Mouse (Mus musculus) intestine, postnatal 0 days (tissue): ENCODE results near the gene Ift27. TPM values are rescaled to one million over a fixed set of nuclear protein-coding genes. Genes with fewer than 3 reads are reported as not detected.

Experiments used
- ATAC-seq: fragments of 200-750 bp; cut with Nextera tagmentation; 2 replicates; pipeline ENCODE4 v1.8.0; 2017; ENCODE audit warnings: mild to moderate bottlenecking, moderate TSS enrichment, moderate library complexity
- H3K27ac ChIP-seq: fragments of 300-500 bp; sonication (generic); 2 replicates; pipeline ENCODE4 v1.5.1; 2014; ENCODE audit warnings: mild to moderate bottlenecking, low read depth, low read length, moderate library complexity
- H3K27me3 ChIP-seq: fragments of 300-500 bp; sonication (generic); replicated peaks from 2 replicates; pipeline ENCODE4 v1.6.1; 2014; ENCODE audit warnings: low read length, mixed read lengths; ENCODE audit not compliant: control insufficient read depth, insufficient read depth
- H3K36me3 ChIP-seq: fragments of 300-500 bp; sonication (generic); 2 replicates; pipeline ENCODE4 v1.6.1; 2014; ENCODE audit warnings: mild to moderate bottlenecking, moderate library complexity; ENCODE audit not compliant: control insufficient read depth, insufficient read depth
- H3K4me1 ChIP-seq: fragments of 300-500 bp; sonication (generic); replicated peaks from 2 replicates; pipeline ENCODE4 v1.6.1; 2014; ENCODE audit warnings: antibody characterized with exemption, low read length, mixed read lengths; ENCODE audit not compliant: control insufficient read depth, insufficient read depth
- H3K4me2 ChIP-seq: fragments of 300-500 bp; sonication (generic); replicated peaks from 2 replicates; pipeline ENCODE4 v1.6.1; 2014; ENCODE audit warnings: low read depth, mild to moderate bottlenecking, moderate library complexity
- H3K4me3 ChIP-seq: fragments of 300-500 bp; sonication (generic); 2 replicates; pipeline ENCODE4 v1.5.1; 2014; ENCODE audit warnings: low read depth, low read length
- H3K9ac ChIP-seq: fragments of 300-500 bp; sonication (generic); 2 replicates; pipeline ENCODE4 v1.6.1; 2014; ENCODE audit warnings: mild to moderate bottlenecking, low read depth, low read length
- H3K9me3 ChIP-seq: fragments of 300-500 bp; sonication (generic); 2 replicates; pipeline ENCODE4 v1.6.1; 2016; ENCODE audit warnings: mixed run types; ENCODE audit not compliant: control insufficient read depth
- CTCF ChIP-seq: sonication (generic); IDR thresholded peaks from 2 replicates; pipeline ENCODE4 v1.5.1; 2016; ENCODE audit warnings: low read depth, mild to moderate bottlenecking, control low read depth, antibody characterized with exemption, moderate library complexity
- WGBS: fragments of 180-500 bp; shearing (Covaris S2); extraction: QIAGEN DNeasy Blood & Tissue Kit; methylation state at CpG from one replicate; pipeline ENCODE4 v1.1.7; 2014; 5-methylcytosine and 5-hydroxymethylcytosine counted together
- polyA plus RNA-seq: library from polyadenylated mRNA; unstranded; fragments of >200 nt; fragmentation: Nextera tagmentation; extraction: Ambion mirVana; gene quantifications from 2 replicates; pipeline ENCODE4 v1.2.1, GENCODE M21; 2015

Gene Ift27
- polyA plus RNA-seq, 1 experiment from 2014 or later: 31.8 TPM

GRCm38 (mm10) chr15:78165292-78165691, 8.6 kb downstream of the Ift27 start:
- Histone ChIP-seq H3K36me3 (no peaks in the 10 kb centered on the region), H3K4me2 (no peak overlapping the region), H3K9me3 (no peaks in the 10 kb centered on the region), H3K4me3 (no peak overlapping the region), H3K27ac (no peak overlapping the region), H3K27me3 (no peaks in the 10 kb centered on the region), H3K9ac (no peak overlapping the region), H3K4me1 (no peaks in the 10 kb centered on the region)
- no peak for TF ChIP-seq CTCF
- 77% methylated on average over 4 of the region's 4 CpGs for WGBS
- no peak for ATAC-seq

GRCm38 (mm10) chr15:78164466-78164865, 9.4 kb downstream of the Ift27 start:
- H3K4me3 ChIP-seq: no peak overlapping the region
- H3K36me3 ChIP-seq: no peaks in the 10 kb centered on the region
- TF ChIP-seq CTCF: no peak
- H3K9ac ChIP-seq: no peak overlapping the region
- no peak overlapping the region for H3K4me2 ChIP-seq
- H3K4me1 ChIP-seq: no peaks in the 10 kb centered on the region
- WGBS: 91% methylated on average over 11 of the region's 11 CpGs
- no peaks in the 10 kb centered on the region for H3K9me3 ChIP-seq
- H3K27me3 ChIP-seq: no peaks in the 10 kb centered on the region
- H3K27ac ChIP-seq: no peak overlapping the region
- ATAC-seq: no peak

- no peaks in the 10 kb centered on the region for H3K4me1 ChIP-seq
- no peaks in the 10 kb centered on the region for H3K36me3 ChIP-seq
- TF ChIP-seq CTCF: no peak
- H3K4me2 ChIP-seq: no peak overlapping the region
- no peak overlapping the region for H3K9ac ChIP-seq
- H3K27me3 ChIP-seq: no peaks in the 10 kb centered on the region
- H3K27ac ChIP-seq: no peak overlapping the region
- H3K9me3 ChIP-seq: no peaks in the 10 kb centered on the region
- ATAC-seq: no peak
- H3K4me3 ChIP-seq: no peak overlapping the region
- WGBS: 79% methylated on average over 9 of the region's 9 CpGs
Measured at GRCm38 (mm10) chr15:78161946-78162345, 12.0 kb downstream of the Ift27 start.

- ATAC-seq: no peak
- no peak overlapping the region for H3K9ac ChIP-seq
- no peak overlapping the region for H3K27ac ChIP-seq
- no peaks in the 10 kb centered on the region for H3K9me3 ChIP-seq
- H3K36me3 ChIP-seq: no peaks in the 10 kb centered on the region
- no peak overlapping the region for H3K4me3 ChIP-seq
- H3K4me2 ChIP-seq: no peak overlapping the region
- H3K27me3 ChIP-seq: no peaks in the 10 kb centered on the region
- 70% methylated on average over 4 of the region's 5 CpGs for WGBS
- no peaks in the 10 kb centered on the region for H3K4me1 ChIP-seq
- no peak for TF ChIP-seq CTCF
Measured at GRCm38 (mm10) chr15:78158335-78158734, 15.6 kb downstream of the Ift27 start.

- no peak overlapping the region for H3K27ac ChIP-seq
- no peaks in the 10 kb centered on the region for H3K36me3 ChIP-seq
- no peaks in the 10 kb centered on the region for H3K9me3 ChIP-seq
- WGBS: 66% methylated on average over 4 of the region's 4 CpGs
- H3K9ac ChIP-seq: no peak overlapping the region
- no peak overlapping the region for H3K4me2 ChIP-seq
- TF ChIP-seq CTCF: no peak
- no peaks in the 10 kb centered on the region for H3K27me3 ChIP-seq
- H3K4me3 ChIP-seq: no peak overlapping the region
- ATAC-seq: no peak
- no peaks in the 10 kb centered on the region for H3K4me1 ChIP-seq
Measured at GRCm38 (mm10) chr15:78157824-78158223, 16.1 kb downstream of the Ift27 start.

- ATAC-seq: no peak
- WGBS: 85% methylated on average over 8 of the region's 8 CpGs
- TF ChIP-seq CTCF: no peak
- Histone ChIP-seq H3K9me3 (no peaks in the 10 kb centered on the region), H3K9ac (no peak overlapping the region), H3K27me3 (no peaks in the 10 kb centered on the region), H3K4me1 (no peaks in the 10 kb centered on the region), H3K36me3 (no peaks in the 10 kb centered on the region), H3K27ac (no peak overlapping the region), H3K4me2 (no peak overlapping the region), H3K4me3 (no peak overlapping the region)
Measured at GRCm38 (mm10) chr15:78157330-78157729, 16.6 kb downstream of the Ift27 start.

- no peak overlapping the region for H3K4me3 ChIP-seq
- no peak overlapping the region for H3K27ac ChIP-seq
- no peak for TF ChIP-seq CTCF
- no peaks in the 10 kb centered on the region for H3K36me3 ChIP-seq
- 85% methylated on average over 6 of the region's 6 CpGs for whole genome bisulfite sequencing
- H3K9me3 ChIP-seq: no peaks in the 10 kb centered on the region
- no peak overlapping the region for H3K9ac ChIP-seq
- H3K27me3 ChIP-seq: no peaks in the 10 kb centered on the region
- no peak overlapping the region for H3K4me2 ChIP-seq
- no peaks in the 10 kb centered on the region for H3K4me1 ChIP-seq
- ATAC-seq: no peak
Measured at GRCm38 (mm10) chr15:78155421-78155820, 18.5 kb downstream of the Ift27 start.
